Mouse (Mus musculus): ENCODE measurements around the gene Slit3. TPM values are rescaled to one million over a fixed set of nuclear protein-coding genes. Genes with fewer than 3 reads are reported as not detected.

Gene Slit3
- total and polyA plus RNA-seq, 3 experiments = not detected

DNA sequence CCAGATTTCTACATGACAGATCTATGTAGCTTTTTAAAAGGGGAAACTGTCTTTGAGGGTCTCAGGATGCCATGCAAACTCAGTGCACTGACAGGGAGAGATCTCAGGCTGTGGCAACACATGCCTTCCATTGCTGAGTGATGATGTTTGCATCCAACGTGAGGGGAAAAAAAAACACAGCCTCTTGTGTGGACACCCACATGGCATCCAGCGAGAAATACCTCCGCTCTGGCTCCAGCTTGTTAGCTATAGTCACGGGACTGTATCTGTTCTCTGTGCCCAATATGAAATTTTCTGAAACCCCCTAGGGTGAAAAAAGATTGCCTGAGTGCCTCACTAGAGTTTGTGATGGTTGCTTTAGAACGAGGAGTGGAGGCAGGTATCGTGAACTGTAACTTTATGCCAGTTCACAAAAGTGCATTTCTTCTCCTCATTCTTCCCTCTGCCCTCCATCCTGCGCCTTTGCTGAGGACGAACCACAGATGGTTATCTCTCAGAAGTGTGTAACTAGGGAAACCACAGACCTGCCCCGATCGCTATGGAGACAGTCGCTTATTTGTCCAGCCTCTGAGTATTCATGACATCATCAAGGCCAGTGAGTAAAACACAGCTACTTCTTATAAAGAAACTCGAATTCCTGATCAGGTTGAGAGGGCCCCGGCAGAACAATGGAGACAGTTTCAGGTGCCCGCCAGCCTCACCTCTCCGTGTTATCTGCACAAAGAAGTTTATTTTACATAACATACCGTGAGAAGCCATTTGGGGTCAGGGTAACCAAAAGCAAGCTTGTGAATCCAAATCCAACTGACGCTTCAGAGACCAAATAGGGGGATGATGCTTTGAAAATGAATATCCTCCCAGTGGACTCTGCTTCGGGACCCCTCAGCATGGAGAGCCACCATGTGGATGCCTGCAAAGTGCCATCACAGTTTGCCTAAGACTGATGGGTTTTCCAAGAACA is 416.4 kb downstream of the Slit3 start:
- no peaks in the 10 kb centered on the region for H3K4me1 ChIP-seq (ENCODE audit: control insufficient read depth in 1 of 2, insufficient read depth in 2 of 2, low read length in 2 of 2)
- no peak overlapping the region for H3K9ac ChIP-seq (ENCODE audit: control insufficient read depth, low read depth, low read length, poor library complexity, severe bottlenecking)
- H3K36me3 ChIP-seq (ENCODE audit: control insufficient read depth in 1 of 2, insufficient read depth in 2 of 2, low read length in 2 of 2) = no peaks in the 10 kb centered on the region
- H3K79me2 ChIP-seq (ENCODE audit: control insufficient read depth, insufficient read depth, low read length, poor library complexity) = no peaks in the 10 kb centered on the region
- DNase-seq (ENCODE audit: low read depth, low spot score) = no peak
- TF ChIP-seq E2F4 (IDR thresholded peaks at IDR 0.05; ENCODE audit: borderline replicate concordance, low read depth, low read length) (no peak), MAZ (IDR thresholded peaks at IDR 0.05; ENCODE audit: low read depth, low read length) (no peak), MXI1 (IDR thresholded peaks at IDR 0.05; ENCODE audit: low read depth, low read length) (no peak), USF2 (IDR thresholded peaks at IDR 0.05; ENCODE audit: borderline replicate concordance in 1 of 2, insufficient read depth in 1 of 2, low read depth in 1 of 2, low read length in 2 of 2) (no peak), NELFE (IDR thresholded peaks at IDR 0.05; ENCODE audit: low read depth, low read length) (no peak), TAL1 (IDR thresholded peaks at IDR 0.05; ENCODE audit: low read length) (no peak), ETS1 (IDR thresholded peaks at IDR 0.05; ENCODE audit: low read depth, low read length) (no peak), RAD21 (IDR thresholded peaks at IDR 0.05; ENCODE audit: low read depth, low read length) (no peak), RCOR1 (IDR thresholded peaks at IDR 0.05; ENCODE audit: low read depth, low read length) (no peak), NRF1 (IDR thresholded peaks at IDR 0.05; ENCODE audit: insufficient read depth, low read depth, low read length, poor library complexity, severe bottlenecking) (no peak), TBP (IDR thresholded peaks at IDR 0.05; ENCODE audit: low read depth, low read length) (no peak), CHD2 (IDR thresholded peaks at IDR 0.05; ENCODE audit: low read length) (no peak), SMC3 (IDR thresholded peaks at IDR 0.05; ENCODE audit: low read depth, low read length) (no peak), KAT2A (conservative IDR thresholded peaks at IDR 0.05; ENCODE audit: low read depth, low read length) (no peak), USF1 (IDR thresholded peaks at IDR 0.05; ENCODE audit: low read depth, low read length) (no peak), POLR2AphosphoS5 (IDR thresholded peaks at IDR 0.05; ENCODE audit: borderline replicate concordance, low read depth, low read length) (no peak), MYC (IDR thresholded peaks at IDR 0.05; ENCODE audit: low read depth, low read length) (no peak), SIN3A (IDR thresholded peaks at IDR 0.05; ENCODE audit: low read length) (no peak), TCF12 (IDR thresholded peaks at IDR 0.05; ENCODE audit: low read depth, low read length) (no peak)
- H3K27ac ChIP-seq (ENCODE audit: control insufficient read depth, low read depth, low read length) = no peak overlapping the region
- H3K4me3 ChIP-seq (ENCODE audit: control insufficient read depth in 1 of 2, insufficient read depth in 1 of 2, low read depth in 2 of 2, low read length in 2 of 2) = no peak overlapping the region
- no peaks in the 10 kb centered on the region for H3K27me3 ChIP-seq (ENCODE audit: control insufficient read depth in 1 of 2, insufficient read depth in 2 of 2, low read length in 2 of 2)
- no peaks in the 10 kb centered on the region for H3K9me3 ChIP-seq (replicated peaks; ENCODE audit: insufficient read depth, low read length)

- TF ChIP-seq CTCF (IDR thresholded peaks at IDR 0.05 in 2 of 3, conservative IDR thresholded peaks at IDR 0.05 in 1 of 3; ENCODE audit: control insufficient read depth in 1 of 3, insufficient read depth in 1 of 3, low read depth in 2 of 3, low read length in 3 of 3, poor library complexity in 1 of 3, severe bottlenecking in 1 of 3) (no peak), E2F4 (IDR thresholded peaks at IDR 0.05; ENCODE audit: borderline replicate concordance, low read depth, low read length) (no peak), GATA1 (IDR thresholded peaks at IDR 0.05; ENCODE audit: low read depth, low read length) (no peak), MXI1 (IDR thresholded peaks at IDR 0.05; ENCODE audit: low read depth, low read length) (no peak), ZC3H11A (IDR thresholded peaks at IDR 0.05; ENCODE audit: low read depth, low read length) (no peak), ZNF384 (IDR thresholded peaks at IDR 0.05; ENCODE audit: low read depth, low read length) (no peak), POLR2A (IDR thresholded peaks at IDR 0.05; ENCODE audit: control insufficient read depth in 1 of 2, insufficient read depth in 1 of 2, low read depth in 1 of 2, low read length in 2 of 2, poor library complexity in 1 of 2) (no peak), JUND (IDR thresholded peaks at IDR 0.05; ENCODE audit: low read depth, low read length) (no peak), MAX (IDR thresholded peaks at IDR 0.05; ENCODE audit: low read length) (no peak), HCFC1 (IDR thresholded peaks at IDR 0.05; ENCODE audit: low read depth, low read length) (no peak), NRF1 (IDR thresholded peaks at IDR 0.05; ENCODE audit: insufficient read depth, low read depth, low read length, poor library complexity, severe bottlenecking) (no peak), TBP (IDR thresholded peaks at IDR 0.05; ENCODE audit: low read depth, low read length) (no peak), ELF1 (IDR thresholded peaks at IDR 0.05; ENCODE audit: low read depth, low read length) (no peak), USF2 (IDR thresholded peaks at IDR 0.05; ENCODE audit: borderline replicate concordance in 1 of 2, insufficient read depth in 1 of 2, low read depth in 1 of 2, low read length in 2 of 2) (no peak)
Measured at GRCm38 (mm10) chr11:35542731-35543130, 421.7 kb downstream of the Slit3 start.

More at GRCm38 (mm10) chr11:35542731-35543130, 421.7 kb downstream of the Slit3 start:
- H3K36me3 ChIP-seq (ENCODE audit: control insufficient read depth in 1 of 2, insufficient read depth in 2 of 2, low read length in 2 of 2) = no peaks in the 10 kb centered on the region
- H3K4me1 ChIP-seq (ENCODE audit: control insufficient read depth in 1 of 2, insufficient read depth in 2 of 2, low read length in 2 of 2) = no peaks in the 10 kb centered on the region
- no peaks in the 10 kb centered on the region for H3K9me3 ChIP-seq (replicated peaks; ENCODE audit: insufficient read depth, low read length)
- H3K79me2 ChIP-seq (ENCODE audit: control insufficient read depth, insufficient read depth, low read length, poor library complexity) = no peaks in the 10 kb centered on the region
- no peak overlapping the region for H3K4me3 ChIP-seq (ENCODE audit: control insufficient read depth in 1 of 2, insufficient read depth in 1 of 2, low read depth in 2 of 2, low read length in 2 of 2)
- no peak for DNase-seq (ENCODE audit: low read depth, low spot score)
- H3K9ac ChIP-seq (ENCODE audit: control insufficient read depth, low read depth, low read length, poor library complexity, severe bottlenecking) = no peak overlapping the region
- no peaks in the 10 kb centered on the region for H3K27me3 ChIP-seq (ENCODE audit: control insufficient read depth in 1 of 2, insufficient read depth in 2 of 2, low read length in 2 of 2)
- no peak overlapping the region for H3K27ac ChIP-seq (ENCODE audit: control insufficient read depth, low read depth, low read length)

All from MEL (cell line).